Mouse (Mus musculus) brain, adult 10 weeks (tissue): ENCODE results near the gene Vmn2r40. TPM values are rescaled to one million over a fixed set of nuclear protein-coding genes. Genes with fewer than 3 reads are reported as not detected.

Experiments used
- polyA plus RNA-seq: library from polyadenylated mRNA; stranded (reverse); fragments of 350-450 nt; fragmentation: Illumina TruSeq; extraction: RNeasy Lipid Tissue Mini Kit (QIAGEN cat#74804); gene quantifications from one replicate; pipeline ENCODE4 v1.2.3, GENCODE M21; 2015; ENCODE audit warnings: low read depth, low replicate concordance

Vmn2r40 gene
- polyA plus RNA-seq: not detected

DNA sequence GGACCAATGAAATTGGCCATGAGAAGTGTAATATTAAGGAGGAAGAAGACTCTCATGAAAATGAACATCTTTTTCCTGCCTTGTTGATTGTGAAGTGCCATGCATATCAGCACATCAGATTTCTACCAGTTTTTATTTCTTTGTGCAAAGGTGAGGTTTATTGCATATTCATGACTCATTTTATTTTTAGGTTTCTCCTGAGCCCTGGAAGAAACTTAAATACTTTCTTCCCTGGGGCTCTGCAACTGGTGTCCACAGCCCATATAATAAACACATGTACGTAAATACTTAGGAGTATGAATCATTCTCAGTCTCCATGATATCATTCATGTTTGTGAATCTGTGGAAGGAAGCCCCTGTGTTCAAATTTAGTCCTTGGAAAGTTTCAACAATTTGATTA is at the start of gene Vmn2r40:
TSS of gene Vmn2r40 (minus strand) at position 101 of the 400 bp plus-strand sequence.

Other genes with a start within 250 kb of the Vmn2r40 start
- gene Vmn2r39, start 99.4 kb upstream of the Vmn2r40 start, polyA plus RNA-seq: not detected
- gene Vmn2r38, start 166.4 kb upstream of the Vmn2r40 start, polyA plus RNA-seq: not detected